11 mouse cellular contexts compared by ENCODE assay signal in the genomic region with DNA sequence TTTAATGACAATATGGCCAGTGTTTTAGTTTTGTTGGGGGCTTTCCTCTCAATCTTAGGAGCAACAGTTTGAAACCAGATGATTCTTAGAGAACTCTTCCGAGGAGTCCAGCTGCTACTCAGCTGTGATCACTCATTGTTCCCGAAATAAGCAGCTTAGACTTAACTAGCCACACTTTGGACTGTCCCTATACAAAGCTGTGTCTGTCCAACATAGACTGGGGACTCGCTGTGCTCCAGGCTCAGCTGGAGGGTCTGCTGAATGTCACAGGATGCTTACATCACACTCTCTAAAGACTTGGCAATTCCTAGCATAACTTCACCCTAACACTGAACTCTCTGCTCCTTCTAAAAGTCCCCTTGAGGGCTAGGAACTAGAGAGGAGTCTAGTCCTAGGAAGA. TPM values are rescaled to one million over a fixed set of nuclear protein-coding genes. Genes with fewer than 3 reads are reported as not detected.
DNase-seq lines count a peak whose midpoint lies in the region; ATAC-seq and TF ChIP-seq lines count a peak whose summit lies in the region.
"Had no signal": no experiment of that assay in that cellular context is flagged by ENCODE, and none has a peak within 500 bp of the region (broad histone marks: within the 10 kb centered on the region; RNA-seq: fewer than 3 reads in every experiment).

No protein-coding gene starts in this region.

- no peaks in the 10 kb centered on the region for H3K9me3 ChIP-seq in forebrain, embryonic 10.5 days
- no peaks in the 10 kb centered on the region for H3K9me3 ChIP-seq in forebrain, embryonic 15.5 days
- H3K9me3 ChIP-seq in lung, embryonic 14.5 days (ENCODE audit: low read depth, low read length): no peaks in the 10 kb centered on the region
- H3K9me3 ChIP-seq in limb, embryonic 13.5 days: no peaks in the 10 kb centered on the region
- no peaks in the 10 kb centered on the region for H3K9me3 ChIP-seq in stomach, embryonic 14.5 days (ENCODE audit: control insufficient read depth, low read depth, low read length)

- ATAC-seq in forebrain, embryonic 15.5 days (replicated peaks): no peak
- peak; percentile 99 for ATAC-seq in lung, embryonic 14.5 days (ENCODE audit: insufficient read depth)
- ATAC-seq in limb, embryonic 13.5 days (ENCODE audit: low FRiP score, low read depth): peak; percentile 67; the same call in 1 of the 2 replicates
- ATAC-seq in stomach, embryonic 14.5 days (ENCODE audit: insufficient number of reproducible peaks, insufficient read depth, low FRiP score, low read depth): peak; percentile 76; the same call in 1 of the 2 replicates
- ATAC-seq: Patski had no signal

- 10% methylated on average over 3 of the region's 3 CpGs for WGBS in forebrain, embryonic 10.5 days
- WGBS in forebrain, embryonic 15.5 days: 6% methylated on average over 3 of the region's 3 CpGs
- WGBS in lung, embryonic 14.5 days: 23% methylated on average over 3 of the region's 3 CpGs
- WGBS in limb, embryonic 13.5 days: 24% methylated on average over 3 of the region's 3 CpGs
- 32% methylated on average over 3 of the region's 3 CpGs for WGBS in stomach, embryonic 14.5 days

- H3K4me3 ChIP-seq in forebrain, embryonic 10.5 days: no peak overlapping the region
- H3K4me3 ChIP-seq in forebrain, embryonic 15.5 days: no peak overlapping the region
- H3K4me3 ChIP-seq in lung, embryonic 14.5 days (ENCODE audit: low read depth, low read length): no peak overlapping the region
- no peak overlapping the region for H3K4me3 ChIP-seq in limb, embryonic 13.5 days
- H3K4me3 ChIP-seq in stomach, embryonic 14.5 days (ENCODE audit: low read depth, low read length): no peak overlapping the region

- H3K36me3 ChIP-seq in forebrain, embryonic 10.5 days (replicated peaks): no peaks in the 10 kb centered on the region
- no peaks in the 10 kb centered on the region for H3K36me3 ChIP-seq in forebrain, embryonic 15.5 days
- no peaks in the 10 kb centered on the region for H3K36me3 ChIP-seq in lung, embryonic 14.5 days (ENCODE audit: insufficient read depth)
- H3K36me3 ChIP-seq in limb, embryonic 13.5 days: no peaks in the 10 kb centered on the region
- no peaks in the 10 kb centered on the region for H3K36me3 ChIP-seq in stomach, embryonic 14.5 days (ENCODE audit: control insufficient read depth, insufficient read depth, low read length)

- no peak overlapping the region for H3K9ac ChIP-seq in forebrain, embryonic 15.5 days (replicated peaks)
- no peak overlapping the region for H3K9ac ChIP-seq in lung, embryonic 14.5 days
- no peak overlapping the region for H3K9ac ChIP-seq in limb, embryonic 13.5 days
- H3K9ac ChIP-seq in stomach, embryonic 14.5 days (replicated peaks; ENCODE audit: low read depth, low read length): no peak overlapping the region

- DNase-seq in forebrain, embryonic 10.5 days (ENCODE audit: extremely low spot score, low spot score): peak; percentile 16
- peak; percentile 89 for DNase-seq in lung, embryonic 14.5 days
- no peak for DNase-seq in lung, adult 18-20 months
- DNase-seq in ovary, postnatal 10 days (ENCODE audit: low spot score): no peak
- DNase-seq in cerebellum, adult 11-12 months: no peak
- DNase-seq: kidney, adult 8-10 months; left cerebral cortex, postnatal 4 days had no signal

- no peak for TF ChIP-seq CTCF in lung, embryonic 14.5 days (IDR thresholded peaks at IDR 0.05; ENCODE audit: low read depth)

- H3K4me2 ChIP-seq in forebrain, embryonic 15.5 days (replicated peaks): no peak overlapping the region
- no peak overlapping the region for H3K4me2 ChIP-seq in lung, embryonic 14.5 days
- no peak overlapping the region for H3K4me2 ChIP-seq in limb, embryonic 13.5 days (replicated peaks)
- no peak overlapping the region for H3K4me2 ChIP-seq in stomach, embryonic 14.5 days (replicated peaks; ENCODE audit: low read depth, low read length)

- no peaks in the 10 kb centered on the region for H3K27me3 ChIP-seq in forebrain, embryonic 10.5 days (ENCODE audit: poor library complexity, severe bottlenecking)
- no peaks in the 10 kb centered on the region for H3K27me3 ChIP-seq in forebrain, embryonic 15.5 days
- no peaks in the 10 kb centered on the region for H3K27me3 ChIP-seq in lung, embryonic 14.5 days (ENCODE audit: insufficient read depth, low read length)
- H3K27me3 ChIP-seq in limb, embryonic 13.5 days: no peaks in the 10 kb centered on the region
- H3K27me3 ChIP-seq in stomach, embryonic 14.5 days (ENCODE audit: control insufficient read depth, insufficient read depth, low read length): no peaks in the 10 kb centered on the region
- H3K27me3 ChIP-seq: Patski had no signal

- no peak overlapping the region for H3K27ac ChIP-seq in forebrain, embryonic 10.5 days
- no peak overlapping the region for H3K27ac ChIP-seq in forebrain, embryonic 15.5 days (replicated peaks)
- H3K27ac ChIP-seq in lung, embryonic 14.5 days (ENCODE audit: low read depth): peak overlapping the region; percentile 19
- peak overlapping the region; percentile 44; the same call in 1 of the 2 replicates for H3K27ac ChIP-seq in limb, embryonic 13.5 days
- H3K27ac ChIP-seq in stomach, embryonic 14.5 days (ENCODE audit: low read length): peak overlapping the region; percentile 29

- peaks cover 13% of the 10 kb centered on the region for H3K4me1 ChIP-seq in forebrain, embryonic 10.5 days
- H3K4me1 ChIP-seq in forebrain, embryonic 15.5 days: 0 out of 2 replicates have a peak, but pooled peaks cover 4% of the 10 kb centered on the region
- peaks cover 6% of the 10 kb centered on the region; the same call in 1 of the 2 replicates for H3K4me1 ChIP-seq in lung, embryonic 14.5 days (ENCODE audit: insufficient read depth)
- peaks cover 11% of the 10 kb centered on the region for H3K4me1 ChIP-seq in limb, embryonic 13.5 days
- peaks cover 9% of the 10 kb centered on the region; the same call in 1 of the 2 replicates for H3K4me1 ChIP-seq in stomach, embryonic 14.5 days (ENCODE audit: control insufficient read depth, insufficient read depth, low read length)

RNA-seq across cellular contexts. Expression of a gene that starts 40.4 kb away (rescaled TPM):
- 22.7 and 24.1 TPM in 2 replicates for polyA plus RNA-seq in forebrain, embryonic 10.5 days (2016; fragmentation: Nextera tagmentation; extraction: Ambion mirVana)
- polyA plus RNA-seq in forebrain, embryonic 15.5 days (2015; fragmentation: Nextera tagmentation; extraction: Ambion mirVana): 7.0 and 7.3 TPM in 2 replicates
- polyA plus RNA-seq in lung, embryonic 14.5 days (2014; fragmentation: Nextera tagmentation; extraction: Ambion mirVana): 28.3 and 30.0 TPM in 2 replicates
- 48.6 and 49.6 TPM in 2 replicates for polyA plus RNA-seq in limb, embryonic 13.5 days (2015; fragmentation: Nextera tagmentation; extraction: Ambion mirVana)
- polyA plus RNA-seq in stomach, embryonic 14.5 days (2014; fragmentation: Nextera tagmentation; extraction: Ambion mirVana): 24.4 and 26.8 TPM in 2 replicates

Comparison
In these comparisons a context has a peak if more than half of its experiments do, and no peak if none do; other contexts are left out.
1. DNase-seq: peak in forebrain, embryonic 10.5 days (single experiment) and lung, embryonic 14.5 days (single experiment); none in lung, adult 18-20 months (0 of 2), ovary, postnatal 10 days (single experiment) and cerebellum, adult 11-12 months (single experiment).
2. H3K27ac ChIP-seq: peak in lung, embryonic 14.5 days (single experiment), limb, embryonic 13.5 days (single experiment) and stomach, embryonic 14.5 days (single experiment); none in forebrain, embryonic 10.5 days (single experiment) and forebrain, embryonic 15.5 days (single experiment).